Comparison of ENCODE assay signal across 8 mouse cellular contexts in genomic region chr11:111042175-111042574, GRCm38 (mm10). TPM values are rescaled to one million over a fixed set of nuclear protein-coding genes. Genes with fewer than 3 reads are reported as not detected.
A peak's percentile ranks its signal among the peaks of the same experiment; 100 is the strongest.
DNase-seq lines count a peak whose midpoint lies in the region; ATAC-seq and TF ChIP-seq lines count a peak whose summit lies in the region.

No protein-coding gene starts in this region.

- no peaks in the 10 kb centered on the region for H3K4me1 ChIP-seq in embryonic facial prominence, embryonic 11.5 days (ENCODE audit: control insufficient read depth, insufficient read depth, low read length)
- H3K4me1 ChIP-seq in embryonic facial prominence, embryonic 10.5 days, result no peaks in the 10 kb centered on the region
- H3K4me1 ChIP-seq in ES-E14 (ENCODE audit: control insufficient read depth in 2 of 2, insufficient read depth in 2 of 2, low read length in 2 of 2, poor library complexity in 1 of 2), result peaks cover 0 to 10% of the 10 kb centered on the region in 2 experiments; a peak in 1 of 4 replicates
- H3K4me1 ChIP-seq in hindbrain, postnatal 0 days (ENCODE audit: insufficient read depth, low read length), result no peaks in the 10 kb centered on the region
- no peaks in the 10 kb centered on the region for H3K4me1 ChIP-seq in intestine, embryonic 16.5 days (ENCODE audit: control insufficient read depth, insufficient read depth, low read length)

- no peak overlapping the region for H3K4me2 ChIP-seq in embryonic facial prominence, embryonic 11.5 days (ENCODE audit: low read depth, low read length)
- H3K4me2 ChIP-seq in hindbrain, postnatal 0 days (ENCODE audit: low read depth, low read length), result no peak overlapping the region
- H3K4me2 ChIP-seq in intestine, embryonic 16.5 days (ENCODE audit: low read depth, low read length), result no peak overlapping the region

- peak; percentile 66 for DNase-seq in embryonic facial prominence, embryonic 11.5 days (ENCODE audit: low spot score)
- no peak for DNase-seq in embryonic facial prominence, embryonic 10.5 days (ENCODE audit: low spot score)
- DNase-seq in left cerebral cortex, adult 2 months (ENCODE audit: extremely low spot score in 1 of 2, low spot score in 2 of 2), result peak in 1 of 2 experiments; percentile 25
- no peak for DNase-seq in left cerebral cortex, adult 8-10 months (ENCODE audit: low spot score in 2 of 2)
- peak; percentile 29 for DNase-seq in ES-E14 (ENCODE audit: low read depth, low spot score)
- peak; percentile 61 for DNase-seq in hindbrain, postnatal 0 days (ENCODE audit: low spot score)
- peak; percentile 68 for DNase-seq in splenic B cell, adult 2 months (ENCODE audit: low read depth, low spot score)

- in situ Hi-C loops in ES-E14 (cut with MboI; ENCODE audit: low sequenced_read_pairs in 2 of 2, unreplicated experiment in 2 of 2), result no loop called here

- no peak overlapping the region for H3K9ac ChIP-seq in embryonic facial prominence, embryonic 11.5 days (replicated peaks; ENCODE audit: low read length)
- H3K9ac ChIP-seq in ES-E14 (ENCODE audit: insufficient read depth, low read depth, low read length, poor library complexity, severe bottlenecking), result no peak overlapping the region
- no peak overlapping the region for H3K9ac ChIP-seq in hindbrain, postnatal 0 days (replicated peaks; ENCODE audit: low read length)
- no peak overlapping the region for H3K9ac ChIP-seq in intestine, embryonic 16.5 days (ENCODE audit: low read depth, low read length)

- TF ChIP-seq CTCF in left cerebral cortex, adult 2 months (IDR thresholded peaks at IDR 0.05), result peak; percentile 83
- TF ChIP-seq CTCF in hindbrain, postnatal 0 days (IDR thresholded peaks at IDR 0.05; ENCODE audit: low read depth), result peak; percentile 72

- intact Hi-C loops in left cerebral cortex, adult 2 months (cut with DNase I), result loop anchor here (5.0 kb wide), 1 partner anchor 470 kb away; no protein-coding TSS in a partner anchor

- no peaks in the 10 kb centered on the region for H3K27me3 ChIP-seq in embryonic facial prominence, embryonic 11.5 days (ENCODE audit: control insufficient read depth, insufficient read depth, low read length)
- no peaks in the 10 kb centered on the region for H3K27me3 ChIP-seq in embryonic facial prominence, embryonic 10.5 days (replicated peaks; ENCODE audit: low read depth, poor library complexity, severe bottlenecking)
- no peaks in the 10 kb centered on the region for H3K27me3 ChIP-seq in hindbrain, postnatal 0 days (ENCODE audit: insufficient read depth, low read length)
- H3K27me3 ChIP-seq in splenic B cell, adult 2 months (ENCODE audit: control insufficient read depth, insufficient read depth, low read length, poor library complexity, severe bottlenecking), result no peaks in the 10 kb centered on the region
- no peaks in the 10 kb centered on the region for H3K27me3 ChIP-seq in intestine, embryonic 16.5 days (replicated peaks; ENCODE audit: control insufficient read depth, insufficient read depth, low read length)

- no peak overlapping the region for H3K27ac ChIP-seq in embryonic facial prominence, embryonic 11.5 days (replicated peaks; ENCODE audit: low read depth, low read length)
- no peak overlapping the region for H3K27ac ChIP-seq in embryonic facial prominence, embryonic 10.5 days (replicated peaks)
- no peak overlapping the region for H3K27ac ChIP-seq in left cerebral cortex, adult 2 months
- H3K27ac ChIP-seq in ES-E14 (ENCODE audit: insufficient read depth, low read depth, low read length, poor library complexity, severe bottlenecking), result no peak overlapping the region
- no peak overlapping the region for H3K27ac ChIP-seq in hindbrain, postnatal 0 days
- no peak overlapping the region for H3K27ac ChIP-seq in intestine, embryonic 16.5 days (ENCODE audit: low read length)

- no peak for ATAC-seq in embryonic facial prominence, embryonic 11.5 days (replicated peaks; ENCODE audit: insufficient number of reproducible peaks, low FRiP score, low TSS enrichment, low read depth)
- ATAC-seq in hindbrain, postnatal 0 days, result no peak
- ATAC-seq in intestine, embryonic 16.5 days, result no peak

- H3K4me3 ChIP-seq in embryonic facial prominence, embryonic 11.5 days (ENCODE audit: low read depth, low read length), result no peak overlapping the region
- no peak overlapping the region for H3K4me3 ChIP-seq in embryonic facial prominence, embryonic 10.5 days
- no peak overlapping the region for H3K4me3 ChIP-seq in left cerebral cortex, adult 2 months
- no peak overlapping the region for H3K4me3 ChIP-seq in ES-E14 (ENCODE audit: insufficient read depth in 1 of 2, low read depth in 1 of 2, low read length in 2 of 2, poor library complexity in 1 of 2, severe bottlenecking in 1 of 2)
- no peak overlapping the region for H3K4me3 ChIP-seq in hindbrain, postnatal 0 days (ENCODE audit: low read length)
- H3K4me3 ChIP-seq in intestine, embryonic 16.5 days (ENCODE audit: low read length), result no peak overlapping the region

- H3K36me3 ChIP-seq in embryonic facial prominence, embryonic 11.5 days (replicated peaks; ENCODE audit: control insufficient read depth, insufficient read depth, low read depth, low read length), result no peaks in the 10 kb centered on the region
- no peaks in the 10 kb centered on the region for H3K36me3 ChIP-seq in embryonic facial prominence, embryonic 10.5 days (replicated peaks)
- no peaks in the 10 kb centered on the region for H3K36me3 ChIP-seq in ES-E14 (ENCODE audit: control insufficient read depth, insufficient read depth, low read length, poor library complexity, severe bottlenecking)
- H3K36me3 ChIP-seq in hindbrain, postnatal 0 days (ENCODE audit: insufficient read depth, low read length), result no peaks in the 10 kb centered on the region
- H3K36me3 ChIP-seq in splenic B cell, adult 2 months (ENCODE audit: control insufficient read depth, insufficient read depth, low read length, poor library complexity, severe bottlenecking), result no peaks in the 10 kb centered on the region
- H3K36me3 ChIP-seq in intestine, embryonic 16.5 days (ENCODE audit: control insufficient read depth, insufficient read depth, low read length), result no peaks in the 10 kb centered on the region

- H3K9me3 ChIP-seq in embryonic facial prominence, embryonic 11.5 days (replicated peaks; ENCODE audit: control insufficient read depth, low read length), result no peaks in the 10 kb centered on the region
- no peaks in the 10 kb centered on the region for H3K9me3 ChIP-seq in embryonic facial prominence, embryonic 10.5 days
- H3K9me3 ChIP-seq in ES-E14 (ENCODE audit: control insufficient read depth, insufficient read depth, low read depth, low read length), result no peaks in the 10 kb centered on the region
- H3K9me3 ChIP-seq in hindbrain, postnatal 0 days (ENCODE audit: low read length), result no peaks in the 10 kb centered on the region
- H3K9me3 ChIP-seq in intestine, embryonic 16.5 days (ENCODE audit: control insufficient read depth, low read length), result no peaks in the 10 kb centered on the region

- 42% methylated on average over 5 of the region's 5 CpGs for WGBS in embryonic facial prominence, embryonic 11.5 days
- WGBS in embryonic facial prominence, embryonic 10.5 days, result 50% methylated on average over 5 of the region's 5 CpGs
- 49% methylated on average over 5 of the region's 5 CpGs for WGBS in hindbrain, postnatal 0 days
- 48% methylated on average over 5 of the region's 5 CpGs for WGBS in intestine, embryonic 16.5 days

TF ChIP-seq in ES-E14, 5 proteins besides CTCF, POLR2A, EP300 and RAD21:
- TF ChIP-seq ZNF384 (IDR thresholded peaks at IDR 0.05; ENCODE audit: low read depth, low read length) (no peak), ZC3H11A (IDR thresholded peaks at IDR 0.05; ENCODE audit: borderline replicate concordance, low read depth, low read length) (no peak), HCFC1 (IDR thresholded peaks at IDR 0.05; ENCODE audit: borderline replicate concordance, insufficient read depth, low read length) (no peak), MAFK (IDR thresholded peaks at IDR 0.05; ENCODE audit: insufficient read depth, low read depth, low read length) (no peak)

RNA-seq across cellular contexts. Expression of gene Kcnj2, which starts 23.8 kb away (rescaled TPM):
- polyA plus RNA-seq in embryonic facial prominence, embryonic 11.5 days (2014; fragmentation: Nextera tagmentation; extraction: Ambion mirVana), result 2.1 and 2.4 TPM in 2 replicates
- polyA plus RNA-seq in embryonic facial prominence, embryonic 10.5 days (2016; fragmentation: Nextera tagmentation; extraction: Ambion mirVana), result 2.4 and 2.7 TPM in 2 replicates
- total RNA-seq in left cerebral cortex, adult 2 months (2021), result 10 to 100 TPM; 18.2 to 19.2 TPM
- total RNA-seq in left cerebral cortex, adult 8-10 months (2022), result 10 to 100 TPM; 21.0 to 27.2 (median 23.8) TPM
- total RNA-seq in ES-E14 (2012; rRNA removed), result 0.16 and 0.62 TPM in 2 replicates
- 3.5 and 4.6 TPM in 2 replicates for total RNA-seq in hindbrain, postnatal 0 days (2014; rRNA removed)
- polyA plus RNA-seq in hindbrain, postnatal 0 days (2015; fragmentation: Nextera tagmentation; extraction: Ambion mirVana), result 0.34 and 0.44 TPM in 2 replicates
- 1.5 and 1.7 TPM in 2 replicates for polyA plus RNA-seq in intestine, embryonic 16.5 days (2015; fragmentation: Nextera tagmentation; extraction: Ambion mirVana)

Comparison
In these comparisons a context has a peak if more than half of its experiments do, and no peak if none do; other contexts are left out.
1. DNase-seq: peak in embryonic facial prominence, embryonic 11.5 days (single experiment), ES-E14 (single experiment), hindbrain, postnatal 0 days (single experiment) and splenic B cell, adult 2 months (single experiment); none in embryonic facial prominence, embryonic 10.5 days (single experiment) and left cerebral cortex, adult 8-10 months (0 of 2).